In the genomic region with DNA sequence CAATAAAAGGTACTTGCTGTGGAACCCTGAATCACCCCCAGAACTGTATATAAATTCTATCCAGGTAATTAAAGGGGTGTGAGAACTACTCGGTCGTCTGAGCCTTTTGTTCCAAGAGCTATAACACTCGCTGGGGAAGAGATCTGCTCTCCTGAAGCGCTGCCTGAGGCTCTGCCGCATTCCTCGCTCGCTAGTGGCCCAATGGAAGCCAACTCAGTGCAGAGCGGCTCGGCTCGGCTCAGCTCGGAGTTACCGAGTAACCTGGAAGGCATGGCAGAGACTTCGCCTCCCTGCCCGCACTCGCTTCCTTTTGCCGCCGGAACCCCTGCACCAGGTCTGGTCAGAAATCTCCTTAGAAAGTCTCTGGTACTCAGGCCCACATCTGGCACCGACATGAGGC, we compare ENCODE assay signal across 9 mouse cellular contexts. TPM values are rescaled to one million over a fixed set of nuclear protein-coding genes. Genes with fewer than 3 reads are reported as not detected.
A peak's percentile ranks its signal among the peaks of the same experiment; 100 is the strongest.
DNase-seq lines count a peak whose midpoint lies in the region; ATAC-seq and TF ChIP-seq lines count a peak whose summit lies in the region.
"Had no signal": no experiment of that assay in that cellular context is flagged by ENCODE, and none has a peak within 500 bp of the region (broad histone marks: within the 10 kb centered on the region; RNA-seq: fewer than 3 reads in every experiment).

No protein-coding gene starts in this region.

- H3K36me3 ChIP-seq in ES-E14 (ENCODE audit: control insufficient read depth, insufficient read depth, low read length, poor library complexity, severe bottlenecking): no peaks in the 10 kb centered on the region
- no peaks in the 10 kb centered on the region for H3K36me3 ChIP-seq in embryonic facial prominence, embryonic 10.5 days (replicated peaks)

- peaks cover 0 to 4% of the 10 kb centered on the region in 2 experiments; a peak in 1 of 4 replicates for H3K4me1 ChIP-seq in ES-E14 (ENCODE audit: control insufficient read depth in 2 of 2, insufficient read depth in 2 of 2, low read length in 2 of 2, poor library complexity in 1 of 2)
- H3K4me1 ChIP-seq in embryonic facial prominence, embryonic 10.5 days: peaks cover 9% of the 10 kb centered on the region

- ATAC-seq in megakaryocyte-erythroid progenitor cell, adult 5-6 weeks (replicated peaks; ENCODE audit: low FRiP score, low TSS enrichment, poor library complexity, severe bottlenecking): 0 out of 2 replicates have a peak, but pooled peaks have one; percentile 13

- in situ Hi-C loops in ES-E14 (cut with MboI; ENCODE audit: low sequenced_read_pairs in 2 of 2, unreplicated experiment in 2 of 2): no loop called here

- WGBS in embryonic facial prominence, embryonic 10.5 days: 16% methylated on average over 18 of the region's 18 CpGs

- 0 out of 2 replicates have a peak, but pooled peaks cover 4% of the 10 kb centered on the region for H3K27me3 ChIP-seq in embryonic facial prominence, embryonic 10.5 days (replicated peaks; ENCODE audit: low read depth, poor library complexity, severe bottlenecking)

- no peak for DNase-seq in ES-E14 (ENCODE audit: low read depth, low spot score)
- peak; percentile 61 for DNase-seq in embryonic facial prominence, embryonic 10.5 days (ENCODE audit: low spot score)
- peak; percentile 53 for DNase-seq in kidney, adult 18-20 months
- DNase-seq in right cerebral cortex, adult 2 months (ENCODE audit: low spot score in 2 of 2): no peak
- no peak for DNase-seq in right cerebral cortex, adult 18-20 months
- no peak for DNase-seq in urinary bladder, postnatal 36 days (ENCODE audit: low spot score in 2 of 2)
- DNase-seq in layer of hippocampus, postnatal 14 days (ENCODE audit: low spot score in 2 of 2): no peak

- peak overlapping the region; percentile 13; the same call in 1 of the 2 replicates for H3K9ac ChIP-seq in ES-E14 (ENCODE audit: insufficient read depth, low read depth, low read length, poor library complexity, severe bottlenecking)

- H3K4me3 ChIP-seq in ES-E14 (ENCODE audit: insufficient read depth in 1 of 2, low read depth in 1 of 2, low read length in 2 of 2, poor library complexity in 1 of 2, severe bottlenecking in 1 of 2): peak overlapping the region in 1 of 2 experiments; percentile 5; a peak in 2 of 4 replicates
- peak overlapping the region; percentile 38 for H3K4me3 ChIP-seq in embryonic facial prominence, embryonic 10.5 days

- H3K27ac ChIP-seq in ES-E14 (ENCODE audit: insufficient read depth, low read depth, low read length, poor library complexity, severe bottlenecking): no peak overlapping the region
- H3K27ac ChIP-seq in embryonic facial prominence, embryonic 10.5 days (replicated peaks): peak overlapping the region; percentile 66
- H3K27ac ChIP-seq: macrophage had no signal

- no peaks in the 10 kb centered on the region for H3K9me3 ChIP-seq in ES-E14 (ENCODE audit: control insufficient read depth, insufficient read depth, low read depth, low read length)
- H3K9me3 ChIP-seq in embryonic facial prominence, embryonic 10.5 days: no peaks in the 10 kb centered on the region

TF ChIP-seq in ES-E14, 5 proteins besides CTCF, POLR2A, EP300 and RAD21:
- TF ChIP-seq ZNF384 (IDR thresholded peaks at IDR 0.05; ENCODE audit: low read depth, low read length) (no peak), ZC3H11A (IDR thresholded peaks at IDR 0.05; ENCODE audit: borderline replicate concordance, low read depth, low read length) (no peak), HCFC1 (IDR thresholded peaks at IDR 0.05; ENCODE audit: borderline replicate concordance, insufficient read depth, low read length) (no peak), CHD2 (IDR thresholded peaks at IDR 0.05; ENCODE audit: low read depth, low read length) (no peak), MAFK (IDR thresholded peaks at IDR 0.05; ENCODE audit: insufficient read depth, low read depth, low read length) (no peak)

RNA-seq across cellular contexts. Expression of a gene that starts 36.5 kb away (rescaled TPM):
- 2.1 and 2.9 TPM in 2 replicates for total RNA-seq in ES-E14 (2012; rRNA removed)
- polyA plus RNA-seq in embryonic facial prominence, embryonic 10.5 days (2016; fragmentation: Nextera tagmentation; extraction: Ambion mirVana): 31.6 and 33.6 TPM in 2 replicates
- total RNA-seq in megakaryocyte-erythroid progenitor cell, adult 5-6 weeks (2014; fragmentation: Nextera tagmentation): 7.2 and 7.8 TPM in 2 replicates
- 3.4 and 9.1 TPM in 2 replicates for total RNA-seq in megakaryocyte-erythroid progenitor cell, adult 5-6 weeks (2017)
- total RNA-seq in layer of hippocampus, postnatal 14 days (2021): 10 to 100 TPM; 21.3 to 22.6 TPM

RNA-seq across cellular contexts. Expression of a gene that starts 56.7 kb away (rescaled TPM):
- 35.6 and 36.8 TPM in 2 replicates for total RNA-seq in ES-E14 (2012; rRNA removed)
- polyA plus RNA-seq in embryonic facial prominence, embryonic 10.5 days (2016; fragmentation: Nextera tagmentation; extraction: Ambion mirVana): 60.2 and 70.0 TPM in 2 replicates
- total RNA-seq in megakaryocyte-erythroid progenitor cell, adult 5-6 weeks (2014; fragmentation: Nextera tagmentation): 84.1 and 94.3 TPM in 2 replicates
- 51.3 and 61.0 TPM in 2 replicates for total RNA-seq in megakaryocyte-erythroid progenitor cell, adult 5-6 weeks (2017)
- 10 to 100 TPM; 30.3 to 38.0 TPM for total RNA-seq in layer of hippocampus, postnatal 14 days (2021)

Comparison
In these comparisons a context has a peak if more than half of its experiments do, and no peak if none do; other contexts are left out.
1. DNase-seq: peak in embryonic facial prominence, embryonic 10.5 days (single experiment) and kidney, adult 18-20 months (single experiment); none in ES-E14 (single experiment), right cerebral cortex, adult 2 months (0 of 2), right cerebral cortex, adult 18-20 months (single experiment), urinary bladder, postnatal 36 days (0 of 2) and layer of hippocampus, postnatal 14 days (0 of 2).